Mouse (Mus musculus): ENCODE data around the gene Dnajc9. TPM values are rescaled to one million over a fixed set of nuclear protein-coding genes. Genes with fewer than 3 reads are reported as not detected.

Dnajc9 gene
- polyA plus RNA-seq (2017; shearing (Covaris generic)), result 91.7 TPM

DNA sequence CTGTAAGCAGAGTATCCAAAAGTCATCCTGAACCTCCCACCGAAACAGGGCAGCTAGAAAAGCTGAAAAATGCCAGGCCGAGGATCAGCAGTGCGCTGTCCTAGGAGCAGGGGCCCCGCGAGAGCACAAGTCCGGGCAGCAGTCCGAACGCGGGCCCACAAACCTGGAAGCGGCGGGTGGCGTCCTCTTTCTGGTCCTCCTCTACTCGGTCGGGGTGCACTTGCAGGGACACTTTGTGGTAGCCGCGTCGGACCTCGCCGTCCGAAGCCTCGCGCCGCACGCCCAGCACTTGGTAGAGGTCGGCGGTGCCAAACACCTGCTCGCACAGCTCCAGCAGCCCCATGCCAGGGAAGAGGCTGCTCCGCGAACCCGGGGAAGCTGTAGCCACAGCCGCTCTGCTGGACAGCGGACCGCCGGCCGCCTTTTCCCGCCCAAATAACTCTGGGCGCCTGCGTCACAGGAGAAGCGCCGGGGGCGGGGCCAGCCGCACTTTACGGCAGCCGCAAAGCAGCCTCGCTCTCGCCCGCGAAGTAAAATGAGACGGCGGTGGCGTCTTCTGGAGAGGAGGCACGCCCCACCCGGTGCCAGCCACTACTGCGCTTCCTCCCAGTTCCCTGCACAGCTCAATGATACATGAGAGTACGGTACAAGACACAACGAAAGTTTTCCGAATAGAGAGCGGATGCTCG is at the start of gene Dnajc9:
Gene Dnajc9, minus strand, starts transcription at position 470 of the 689 bp plus-strand sequence.

DNA sequence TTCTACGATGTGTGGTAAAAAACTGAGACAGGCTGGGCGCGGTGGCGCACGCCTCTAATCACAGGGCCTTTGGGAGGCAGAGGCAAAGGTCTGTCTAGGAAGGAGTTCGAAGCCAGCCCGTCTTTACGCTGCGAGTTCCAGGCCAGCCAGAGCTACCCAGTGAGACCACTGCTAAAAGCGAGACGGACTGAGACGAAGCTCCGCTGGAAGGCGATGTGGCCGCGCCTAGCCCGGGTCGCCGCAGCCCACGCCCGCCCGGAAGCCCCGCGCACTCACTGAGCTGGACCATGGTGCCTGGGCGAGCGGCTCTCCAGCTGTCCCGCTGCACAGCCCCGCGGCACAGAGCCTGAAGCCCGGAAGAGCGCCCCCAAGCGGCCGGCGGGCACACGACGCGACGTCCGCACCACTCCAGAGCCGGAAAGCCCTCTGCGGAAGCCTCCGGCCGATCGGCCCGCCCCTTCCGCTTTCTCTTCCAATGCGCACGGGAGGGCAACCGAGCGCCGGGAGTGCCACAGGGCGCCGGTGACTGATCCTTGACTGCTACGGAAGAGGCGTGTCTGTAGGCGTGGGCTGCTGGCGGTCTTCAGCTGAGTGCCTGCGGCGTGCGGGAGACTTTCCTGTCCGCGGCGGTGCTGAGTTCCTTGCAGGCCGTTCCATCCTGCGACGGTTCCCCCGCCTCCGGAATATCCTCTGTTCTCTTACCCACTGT is 4.6 kb upstream of the Dnajc9 start, which contains the start of gene Mrps16:
Gene Mrps16, minus strand, starts transcription at position 430 of the 709 bp plus-strand sequence.

DNA sequence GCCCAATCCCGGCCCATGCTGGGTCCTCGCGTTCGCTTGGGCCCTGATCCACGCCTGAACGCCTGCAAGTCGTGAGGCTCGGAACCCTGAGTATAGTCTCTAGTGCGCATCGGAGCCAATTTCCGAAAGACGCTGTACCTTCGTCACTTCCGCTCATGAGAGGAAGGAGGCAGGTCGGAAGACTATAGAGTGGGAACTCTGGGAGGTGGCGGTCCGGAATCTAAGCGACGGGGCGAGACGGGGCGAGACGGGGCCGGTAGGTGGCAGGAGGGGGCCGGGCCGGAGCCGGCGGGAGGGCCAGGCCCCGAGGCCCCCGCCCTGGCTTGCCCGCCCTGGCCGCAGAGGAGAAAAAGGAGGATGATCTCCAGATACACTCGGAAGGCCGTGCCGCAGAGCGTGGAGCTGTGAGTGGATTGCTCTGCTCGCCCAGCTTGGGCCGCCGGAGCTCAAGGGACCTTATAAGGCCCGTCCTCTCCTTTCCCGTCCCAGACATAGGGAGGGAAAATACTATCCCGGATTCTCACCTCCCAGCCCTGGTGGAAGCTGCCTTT is 40.6 kb downstream of the Dnajc9 start, which contains the start of the genes Ecd and Fam149b:
Gene Ecd, minus strand, starts transcription at position 131 of the 551 bp plus-strand sequence.
Gene Fam149b, plus strand, starts transcription at position 172 of the 551 bp plus-strand sequence.

Other genes with a start within 250 kb of the Dnajc9 start
- gene Kcnk5, start 207.1 kb downstream of the Dnajc9 start, polyA plus RNA-seq (2017; shearing (Covaris generic)), result 11.1 TPM
- not detected for gene Kcnk16, start 119.7 kb downstream of the Dnajc9 start, polyA plus RNA-seq (2017; shearing (Covaris generic))
- 12.5 TPM for gene Nudt13, start 94.2 kb downstream of the Dnajc9 start, polyA plus RNA-seq (2017; shearing (Covaris generic))
- gene Ecd, start 40.8 kb downstream of the Dnajc9 start, polyA plus RNA-seq (2017; shearing (Covaris generic)), result 31.6 TPM
- gene Fam149b, start 40.7 kb downstream of the Dnajc9 start, polyA plus RNA-seq (2017; shearing (Covaris generic)), result 41.4 TPM
- 34.9 TPM for gene Mrps16, start 4.7 kb upstream of the Dnajc9 start, polyA plus RNA-seq (2017; shearing (Covaris generic))
- not detected for gene Cfap70, start 63.3 kb upstream of the Dnajc9 start, polyA plus RNA-seq (2017; shearing (Covaris generic))
- 49.4 TPM for gene Anxa7, start 91.2 kb upstream of the Dnajc9 start, polyA plus RNA-seq (2017; shearing (Covaris generic))
- 1.0 TPM for gene Mss51, start 108.0 kb upstream of the Dnajc9 start, polyA plus RNA-seq (2017; shearing (Covaris generic))
- gene Ppp3cb, start 157.7 kb upstream of the Dnajc9 start, polyA plus RNA-seq (2017; shearing (Covaris generic)), result 28.4 TPM

All from effector memory CD4-positive, alpha-beta T cell, adult 5 months (primary cell).